Mouse (Mus musculus) olfactory bulb, adult 2 months (tissue): Measurements from ENCODE around the gene Med27.

ENCODE experiments used
- CTCF ChIP-seq: fragments of 200-500 bp; IDR thresholded peaks from 2 replicates; pipeline ENCODE4 v1.5.1; 2012; ENCODE audit warnings: low read depth, mild to moderate bottlenecking, low read length, moderate library complexity; ENCODE audit not compliant: insufficient read depth
- POLR2A ChIP-seq: fragments of 200-500 bp; IDR thresholded peaks from 2 replicates; pipeline ENCODE4 v1.6.1; 2012; ENCODE audit warnings: mild to moderate bottlenecking, low read depth, low read length, moderate library complexity; ENCODE audit not compliant: insufficient read depth

- no peak for TF ChIP-seq POLR2A
- TF ChIP-seq CTCF, result no peak
Observed at GRCm38 (mm10) chr2:29372176-29372575, 25.6 kb downstream of the Med27 start.
